Mouse (Mus musculus): ENCODE data around the gene Shisa4. TPM values are rescaled to one million over a fixed set of nuclear protein-coding genes. Genes with fewer than 3 reads are reported as not detected.

Shisa4 gene
- polyA plus RNA-seq (2012; rRNA removed): 0.38 and 1.1 TPM in 2 replicates

DNA sequence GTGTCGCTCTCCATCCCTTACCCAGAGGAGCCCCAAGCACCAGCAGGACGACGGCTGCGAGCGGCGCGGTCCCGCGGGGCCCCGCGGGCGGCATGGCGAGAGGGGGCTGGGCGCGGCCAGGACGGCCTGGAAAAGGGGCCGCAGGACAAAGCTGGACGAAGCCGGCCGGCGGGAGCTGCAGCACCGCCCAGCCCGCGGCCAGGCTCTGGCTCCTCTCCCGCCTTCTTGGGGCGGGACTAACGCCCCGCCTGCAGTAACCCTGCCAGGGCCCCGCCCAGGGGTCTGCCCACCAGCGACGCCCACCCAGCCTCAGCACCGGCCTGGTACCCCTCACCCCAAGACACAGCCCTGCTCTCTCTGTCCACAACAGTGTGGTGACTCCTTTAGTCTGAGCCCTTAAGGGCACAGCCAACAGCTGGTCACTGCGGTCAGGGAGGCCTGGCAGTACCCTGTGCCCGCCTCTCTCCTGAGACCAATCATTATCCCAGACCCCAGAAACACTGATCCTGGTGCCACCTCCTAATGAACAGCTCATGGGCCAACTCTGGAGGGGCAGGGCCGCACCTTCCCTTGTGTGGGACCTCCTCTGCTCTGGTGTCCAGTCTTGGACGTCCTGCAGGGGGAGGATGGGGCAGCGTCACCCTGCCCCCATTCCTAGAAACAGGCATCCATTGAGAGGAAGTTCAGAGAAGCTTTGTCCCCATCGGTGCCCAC lies at the start of gene Shisa4:
Gene Shisa4 (minus strand): TSS at position 370 of the 714 bp plus-strand sequence.
- TF ChIP-seq CTCF (IDR thresholded peaks at IDR 0.05; ENCODE audit: control insufficient read depth, insufficient read depth, insufficient replicate concordance, low read depth, low read length) (no peak), POLR2A (IDR thresholded peaks at IDR 0.05; ENCODE audit: control insufficient read depth, low read depth, low read length) (no peak)
- Histone ChIP-seq H3K27ac (ENCODE audit: control insufficient read depth, insufficient read depth, low read depth, low read length) (no peak within 1 kb of the TSS), H3K36me3 (ENCODE audit: control insufficient read depth, insufficient read depth, low read length) (no peaks in the 10 kb centered on the region), H3K4me3 (ENCODE audit: control insufficient read depth, low read depth, low read length) (peak within 1 kb of the TSS; percentile 66), H3K27me3 (ENCODE audit: control insufficient read depth, insufficient read depth, low read length) (no peaks in the 10 kb centered on the region), H3K4me1 (ENCODE audit: control insufficient read depth, insufficient read depth, low read length) (peaks cover 13% of the 10 kb centered on the region)

DNA sequence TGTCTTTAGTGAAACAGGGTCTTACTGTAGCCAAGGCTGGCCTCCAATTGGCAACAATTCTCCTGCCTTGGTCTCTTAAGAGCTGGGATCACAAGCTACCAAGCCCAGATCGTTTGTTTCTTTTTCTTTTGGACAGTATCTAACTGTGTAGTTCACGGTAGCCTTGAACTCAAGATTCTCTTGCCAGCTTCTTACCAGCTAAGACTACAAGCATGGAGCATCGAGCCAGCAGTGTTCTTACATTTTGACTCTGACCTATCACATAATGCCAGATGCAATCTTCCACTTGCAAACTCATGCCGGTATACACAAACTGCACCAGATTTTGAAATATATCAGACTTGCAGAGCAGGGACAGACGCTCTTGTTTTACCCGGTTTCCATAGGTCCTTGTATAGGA lies 47.7 kb upstream of the Shisa4 start:
- no peak for TF ChIP-seq CTCF (IDR thresholded peaks at IDR 0.05; ENCODE audit: control insufficient read depth, insufficient read depth, insufficient replicate concordance, low read depth, low read length)
- TF ChIP-seq POLR2A (IDR thresholded peaks at IDR 0.05; ENCODE audit: control insufficient read depth, low read depth, low read length): no peak
- Histone ChIP-seq H3K27ac (ENCODE audit: control insufficient read depth, insufficient read depth, low read depth, low read length) (no peak overlapping the region; the same call in 1 of the 2 replicates), H3K4me3 (ENCODE audit: control insufficient read depth, low read depth, low read length) (no peak overlapping the region), H3K4me1 (ENCODE audit: control insufficient read depth, insufficient read depth, low read length) (no peaks in the 10 kb centered on the region), H3K27me3 (ENCODE audit: control insufficient read depth, insufficient read depth, low read length) (no peaks in the 10 kb centered on the region), H3K36me3 (ENCODE audit: control insufficient read depth, insufficient read depth, low read length) (no peaks in the 10 kb centered on the region)

DNA sequence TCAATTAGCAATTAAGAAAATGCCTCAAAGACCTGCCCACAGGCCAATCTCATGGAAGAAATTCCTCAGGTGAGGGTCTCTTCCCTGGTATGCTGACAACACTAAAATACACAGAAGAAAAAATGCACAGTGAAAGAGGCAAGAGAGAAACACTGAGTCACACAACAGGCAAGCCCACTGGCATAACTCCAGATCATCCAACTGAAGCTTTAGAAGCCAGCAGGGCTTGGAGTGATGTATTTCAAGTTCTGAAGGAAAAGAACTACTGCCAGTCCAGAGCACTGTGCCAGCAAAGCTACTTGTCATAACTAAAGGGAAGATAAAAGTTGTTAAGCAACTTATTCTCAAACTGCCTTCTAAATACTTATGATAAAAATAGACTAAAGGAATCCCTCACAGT lies 39.0 kb upstream of the Shisa4 start:
- Histone ChIP-seq H3K4me1 (ENCODE audit: control insufficient read depth, insufficient read depth, low read length) (no peaks in the 10 kb centered on the region), H3K27ac (ENCODE audit: control insufficient read depth, insufficient read depth, low read depth, low read length) (no peak overlapping the region), H3K36me3 (ENCODE audit: control insufficient read depth, insufficient read depth, low read length) (peaks cover 8% of the 10 kb centered on the region), H3K4me3 (ENCODE audit: control insufficient read depth, low read depth, low read length) (no peak overlapping the region), H3K27me3 (ENCODE audit: control insufficient read depth, insufficient read depth, low read length) (no peaks in the 10 kb centered on the region)
- TF ChIP-seq CTCF (IDR thresholded peaks at IDR 0.05; ENCODE audit: control insufficient read depth, insufficient read depth, insufficient replicate concordance, low read depth, low read length) (no peak), POLR2A (IDR thresholded peaks at IDR 0.05; ENCODE audit: control insufficient read depth, low read depth, low read length) (no peak)

DNA sequence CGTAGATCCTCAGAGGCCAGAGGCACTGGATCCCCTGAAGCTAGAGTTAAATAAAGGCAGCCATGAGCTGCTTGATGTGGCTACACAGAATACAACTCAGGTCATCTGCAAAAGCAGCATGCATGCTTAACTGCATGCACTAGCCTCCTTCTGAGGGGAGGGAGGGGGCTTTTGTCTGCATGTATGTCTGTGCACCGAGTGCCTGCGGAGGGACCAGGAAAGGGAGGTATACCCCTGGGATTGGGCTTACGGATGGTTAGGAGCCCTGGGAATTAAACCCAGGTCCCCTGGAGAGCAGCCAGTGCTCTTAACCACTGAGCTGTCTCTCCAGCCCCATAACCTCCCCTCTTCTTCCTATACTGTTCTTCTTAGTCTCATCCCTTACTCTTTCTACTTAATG lies 37.1 kb upstream of the Shisa4 start:
- no peak for TF ChIP-seq POLR2A (IDR thresholded peaks at IDR 0.05; ENCODE audit: control insufficient read depth, low read depth, low read length)
- no peak for TF ChIP-seq CTCF (IDR thresholded peaks at IDR 0.05; ENCODE audit: control insufficient read depth, insufficient read depth, insufficient replicate concordance, low read depth, low read length)
- Histone ChIP-seq H3K4me3 (ENCODE audit: control insufficient read depth, low read depth, low read length) (no peak overlapping the region), H3K27ac (ENCODE audit: control insufficient read depth, insufficient read depth, low read depth, low read length) (no peak overlapping the region), H3K4me1 (ENCODE audit: control insufficient read depth, insufficient read depth, low read length) (no peaks in the 10 kb centered on the region), H3K27me3 (ENCODE audit: control insufficient read depth, insufficient read depth, low read length) (no peaks in the 10 kb centered on the region), H3K36me3 (ENCODE audit: control insufficient read depth, insufficient read depth, low read length) (peaks cover 3% of the 10 kb centered on the region; the same call in 1 of the 2 replicates)

DNA sequence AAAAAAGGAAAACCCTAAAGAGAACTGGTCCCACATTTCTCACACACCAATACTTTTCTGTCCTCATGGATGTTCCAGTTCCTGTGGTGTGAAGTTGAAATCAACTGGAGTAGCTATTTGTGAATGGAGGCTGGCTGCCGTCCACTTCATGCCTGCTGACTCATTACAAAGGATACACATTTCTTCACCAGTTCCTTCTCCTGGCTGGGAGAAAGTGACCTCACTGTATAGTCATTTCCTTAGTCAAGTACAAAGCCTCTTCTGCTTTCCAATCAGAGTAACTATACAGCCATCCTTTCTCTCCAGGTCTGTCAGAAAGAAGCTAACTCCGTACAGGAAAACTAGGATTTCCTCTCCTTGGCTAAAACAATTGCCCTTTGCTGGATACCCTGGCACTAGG lies 35.9 kb upstream of the Shisa4 start:
- no peak overlapping the region for H3K4me3 ChIP-seq (ENCODE audit: control insufficient read depth, low read depth, low read length)
- H3K27ac ChIP-seq (ENCODE audit: control insufficient read depth, insufficient read depth, low read depth, low read length): no peak overlapping the region
- TF ChIP-seq CTCF (IDR thresholded peaks at IDR 0.05; ENCODE audit: control insufficient read depth, insufficient read depth, insufficient replicate concordance, low read depth, low read length) (no peak), POLR2A (IDR thresholded peaks at IDR 0.05; ENCODE audit: control insufficient read depth, low read depth, low read length) (no peak)
- H3K27me3 ChIP-seq (ENCODE audit: control insufficient read depth, insufficient read depth, low read length): no peaks in the 10 kb centered on the region
- no peaks in the 10 kb centered on the region for H3K4me1 ChIP-seq (ENCODE audit: control insufficient read depth, insufficient read depth, low read length)
- 0 out of 2 replicates have a peak, but pooled peaks cover 1% of the 10 kb centered on the region for H3K36me3 ChIP-seq (ENCODE audit: control insufficient read depth, insufficient read depth, low read length)

DNA sequence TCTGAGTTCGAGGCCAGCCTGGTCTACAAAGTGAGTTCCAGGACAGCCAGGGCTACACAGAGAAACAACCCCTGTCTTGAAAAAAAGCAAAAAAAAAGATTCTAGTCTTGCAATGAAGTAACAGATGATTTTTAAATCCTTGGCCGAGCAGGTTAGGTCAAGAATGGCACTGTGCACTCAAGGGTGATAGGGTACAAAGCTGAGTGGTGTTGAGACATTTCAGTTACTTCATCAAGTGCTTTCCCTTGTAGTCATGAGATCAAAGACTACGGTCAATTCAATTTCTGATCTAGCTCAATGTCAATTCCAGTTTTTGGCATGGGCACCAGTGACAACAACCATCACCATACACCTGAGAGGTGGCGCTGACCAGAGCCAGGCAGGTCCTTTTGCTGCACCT lies 33.9 kb upstream of the Shisa4 start:
- no peak for TF ChIP-seq POLR2A (IDR thresholded peaks at IDR 0.05; ENCODE audit: control insufficient read depth, low read depth, low read length)
- TF ChIP-seq CTCF (IDR thresholded peaks at IDR 0.05; ENCODE audit: control insufficient read depth, insufficient read depth, insufficient replicate concordance, low read depth, low read length): no peak
- H3K4me3 ChIP-seq (ENCODE audit: control insufficient read depth, low read depth, low read length): no peak overlapping the region
- H3K4me1 ChIP-seq (ENCODE audit: control insufficient read depth, insufficient read depth, low read length): no peaks in the 10 kb centered on the region
- no peaks in the 10 kb centered on the region for H3K27me3 ChIP-seq (ENCODE audit: control insufficient read depth, insufficient read depth, low read length)
- no peak overlapping the region for H3K27ac ChIP-seq (ENCODE audit: control insufficient read depth, insufficient read depth, low read depth, low read length)
- no peaks in the 10 kb centered on the region; the same call in 1 of the 2 replicates for H3K36me3 ChIP-seq (ENCODE audit: control insufficient read depth, insufficient read depth, low read length)

DNA sequence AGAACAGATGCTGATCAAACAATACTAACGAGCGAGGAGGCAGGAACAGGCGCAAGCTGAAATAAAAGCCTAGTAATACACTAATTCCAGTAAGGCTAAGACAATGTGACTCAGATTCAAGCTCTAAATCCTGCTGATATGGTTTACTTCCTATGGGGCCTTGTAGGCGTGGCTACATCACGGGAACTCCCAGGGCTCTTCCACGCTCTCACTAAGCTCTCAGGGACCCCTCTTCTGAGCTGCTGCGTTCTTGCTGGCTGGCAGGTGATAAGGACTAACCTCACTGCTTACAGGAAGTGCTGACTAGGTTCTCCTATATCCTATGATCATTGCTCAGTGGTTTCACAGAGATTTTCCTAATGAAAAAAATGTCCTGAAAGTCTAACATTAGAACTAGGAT lies 30.3 kb upstream of the Shisa4 start:
- H3K27ac ChIP-seq (ENCODE audit: control insufficient read depth, insufficient read depth, low read depth, low read length): no peak overlapping the region

More for the DNA sequence above, 30.3 kb upstream of the Shisa4 start:
- no peaks in the 10 kb centered on the region for H3K27me3 ChIP-seq (ENCODE audit: control insufficient read depth, insufficient read depth, low read length)
- H3K4me1 ChIP-seq (ENCODE audit: control insufficient read depth, insufficient read depth, low read length): no peaks in the 10 kb centered on the region
- TF ChIP-seq POLR2A (IDR thresholded peaks at IDR 0.05; ENCODE audit: control insufficient read depth, low read depth, low read length) (no peak), CTCF (IDR thresholded peaks at IDR 0.05; ENCODE audit: control insufficient read depth, insufficient read depth, insufficient replicate concordance, low read depth, low read length) (no peak)
- no peak overlapping the region for H3K4me3 ChIP-seq (ENCODE audit: control insufficient read depth, low read depth, low read length)
- H3K36me3 ChIP-seq (ENCODE audit: control insufficient read depth, insufficient read depth, low read length): peaks cover 5% of the 10 kb centered on the region
